Mouse (Mus musculus) granulocyte monocyte progenitor cell, adult 5-6 weeks (primary cell): ENCODE results near the gene Dhx29. TPM values are rescaled to one million over a fixed set of nuclear protein-coding genes. Genes with fewer than 3 reads are reported as not detected.

Source experiments
- ATAC-seq: replicated peaks from 2 replicates; pipeline ENCODE4 v1.8.0; 2016; ENCODE audit warnings: mild to moderate bottlenecking, moderate TSS enrichment, inconsistent platforms; ENCODE audit not compliant: poor library complexity, severe bottlenecking
- total RNA-seq, 2 experiments: library from RNA; stranded (forward) in 1 of 2; stranded (reverse) in 1 of 2; fragments of 200-712, 200-1000 nt in 1 of 2; fragments of >200 nt in 1 of 2; fragmentation: Nextera tagmentation in 1 of 2; gene quantifications; 2 replicates each; pipeline ENCODE4 v1.2.3; 2014 to 2017

Gene Dhx29
- total RNA-seq, 2 experiments from 2014 or later = 16.9 to 29.3 TPM

GRCm38 (mm10) chr13:112985605-112986450, 58.6 kb downstream of the Dhx29 start:
- no peak for ATAC-seq

DNA sequence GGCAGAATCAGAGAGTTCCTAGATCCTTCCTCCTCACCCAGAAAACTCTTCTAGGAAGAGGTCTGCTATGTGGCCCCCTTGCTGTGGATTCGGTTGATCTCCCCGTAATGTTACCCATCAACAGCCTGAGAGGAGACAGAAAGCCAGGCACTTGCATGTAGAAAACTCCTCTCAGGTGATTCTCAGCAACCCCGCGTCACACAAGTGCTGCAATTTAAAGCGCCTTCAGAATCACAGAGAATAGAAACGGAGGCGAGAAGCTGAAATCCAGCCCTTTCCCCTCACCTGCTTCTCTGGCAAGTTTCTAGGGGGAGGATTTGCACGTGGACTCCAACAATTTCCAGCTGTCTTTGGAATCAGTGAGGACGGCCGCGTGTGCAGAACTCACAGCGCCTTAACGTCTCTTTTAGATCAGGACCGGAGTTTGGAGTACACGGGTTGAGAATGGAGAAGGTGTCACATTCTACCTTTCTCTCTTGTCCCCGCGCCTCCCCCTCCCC, 59.2 kb downstream of the Dhx29 start:
- ATAC-seq = no peak

DNA sequence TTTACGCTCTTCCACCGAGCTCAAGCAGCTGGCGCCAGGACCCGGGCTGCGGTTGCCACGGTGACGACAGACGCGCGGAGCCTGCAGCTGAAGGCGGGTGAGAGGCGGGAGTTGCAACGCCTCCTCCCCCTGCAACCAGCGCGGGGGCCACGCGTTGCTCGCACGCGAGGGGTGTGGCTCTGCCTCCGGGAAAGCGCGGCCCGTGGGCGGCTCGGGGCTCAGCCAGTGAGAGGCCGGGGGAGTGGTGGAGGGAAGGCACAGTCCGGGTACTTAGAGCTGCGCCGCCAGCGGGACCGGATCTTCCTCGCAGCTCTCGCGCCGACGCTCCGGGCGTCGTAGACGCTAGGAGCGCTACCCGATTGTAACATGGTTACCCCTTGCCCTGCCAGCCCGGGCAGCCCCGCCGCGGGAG, 60.3 kb downstream of the Dhx29 start, which contains the start of gene Ccno:
Gene Ccno, plus strand, starts transcription at position 271 of the 412 bp plus-strand sequence.
- ATAC-seq = peak; percentile 82

DNA sequence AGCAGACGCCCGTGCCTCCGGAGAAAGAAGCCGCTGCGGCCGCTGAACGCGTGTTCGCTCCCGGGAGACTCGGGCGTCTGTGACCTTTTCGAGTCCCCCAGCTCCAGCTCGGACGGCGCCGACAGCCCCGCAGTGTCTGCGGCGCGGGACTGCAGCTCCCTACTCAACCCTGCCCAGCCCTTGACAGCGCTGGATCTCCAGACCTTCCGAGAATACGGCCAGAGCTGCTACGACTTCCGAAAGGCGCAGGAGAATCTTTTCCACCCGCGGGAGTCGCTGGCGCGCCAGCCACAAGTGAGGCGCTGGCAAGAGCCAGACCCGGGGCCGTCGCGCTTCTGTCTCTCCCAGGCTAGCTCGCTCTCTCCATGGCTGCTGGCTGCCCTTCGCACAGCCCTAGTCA, 60.7 kb downstream of the Dhx29 start:
- ATAC-seq = peak; percentile 4; the same call in 1 of the 2 replicates

DNA sequence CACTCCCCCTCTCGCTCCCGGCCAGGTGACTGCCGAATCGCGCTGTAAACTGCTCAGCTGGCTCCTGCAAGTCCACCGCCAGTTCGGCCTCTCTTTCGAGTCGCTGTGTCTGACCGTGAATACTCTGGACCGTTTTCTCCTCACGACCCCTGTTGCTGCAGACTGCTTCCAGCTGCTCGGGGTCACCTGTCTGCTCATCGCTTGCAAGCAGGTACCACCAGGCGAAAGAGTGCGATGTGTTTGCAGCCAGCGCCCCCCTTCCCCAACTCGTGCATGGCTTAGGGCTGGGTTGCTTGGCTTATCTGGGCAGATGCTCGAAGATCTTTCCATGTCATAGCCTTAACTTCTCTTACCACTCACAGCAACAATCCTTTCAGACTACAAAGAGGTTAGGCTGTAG, 61.6 kb downstream of the Dhx29 start:
- ATAC-seq = no peak

GRCm38 (mm10) chr13:112989541-112989940, 62.3 kb downstream of the Dhx29 start:
- no peak for ATAC-seq

- ATAC-seq = peak; percentile 61
Measured at GRCm38 (mm10) chr13:112990346-112990745, 63.1 kb downstream of the Dhx29 start.

GRCm38 (mm10) chr13:112993531-112994152, 66.4 kb downstream of the Dhx29 start, which contains the start of gene Mcidas:
Gene Mcidas (plus strand): TSS chr13:112993845.
- ATAC-seq = peak; percentile 4; the same call in 1 of the 2 replicates

- peak; percentile 32 for ATAC-seq
Measured at GRCm38 (mm10) chr13:112994191-112994590, 66.9 kb downstream of the Dhx29 start.

DNA sequence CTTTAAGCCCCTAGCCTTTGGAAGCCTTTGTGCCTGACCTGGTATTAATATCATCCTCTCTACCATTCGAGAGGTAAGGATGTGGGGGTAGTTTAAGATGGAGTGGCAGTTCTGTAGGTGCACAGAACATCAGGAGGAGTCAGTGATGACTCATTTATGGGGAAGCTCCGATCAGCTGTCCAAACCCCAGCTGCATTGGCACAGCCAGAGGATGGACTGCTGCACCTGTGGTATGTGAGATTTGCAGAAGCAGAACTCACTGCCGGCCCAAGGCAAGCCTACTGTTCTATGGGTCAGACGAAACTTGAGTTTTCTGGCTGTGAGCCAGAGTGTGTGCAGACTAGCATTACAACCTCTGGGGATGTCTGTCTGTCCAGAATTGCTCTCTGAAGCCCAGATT, 69.2 kb downstream of the Dhx29 start:
- peak; percentile 47 for ATAC-seq

GRCm38 (mm10) chr13:112997369-112997768, 70.1 kb downstream of the Dhx29 start:
- ATAC-seq = no peak

- peak; percentile 38 for ATAC-seq
Measured at GRCm38 (mm10) chr13:112998427-112999201, 71.4 kb downstream of the Dhx29 start.

DNA sequence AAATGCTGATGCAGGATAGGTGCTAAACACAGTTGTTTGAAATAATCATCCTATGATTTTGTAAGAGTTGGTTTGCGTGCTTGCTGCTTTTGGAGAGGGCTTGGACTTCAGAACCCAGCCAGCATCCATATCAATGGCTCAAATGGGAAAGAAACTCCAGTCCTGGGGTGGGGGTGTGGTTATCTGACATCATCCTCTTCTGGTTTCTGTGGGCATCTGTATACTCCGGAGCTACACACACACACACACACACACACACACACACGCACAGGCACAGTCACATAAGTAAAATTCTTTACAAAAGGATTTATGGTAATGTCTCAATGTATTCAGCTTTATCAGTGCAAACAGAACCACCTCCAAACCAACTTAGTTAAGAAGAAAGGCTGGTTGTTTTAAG, 72.8 kb downstream of the Dhx29 start:
- ATAC-seq = no peak

DNA sequence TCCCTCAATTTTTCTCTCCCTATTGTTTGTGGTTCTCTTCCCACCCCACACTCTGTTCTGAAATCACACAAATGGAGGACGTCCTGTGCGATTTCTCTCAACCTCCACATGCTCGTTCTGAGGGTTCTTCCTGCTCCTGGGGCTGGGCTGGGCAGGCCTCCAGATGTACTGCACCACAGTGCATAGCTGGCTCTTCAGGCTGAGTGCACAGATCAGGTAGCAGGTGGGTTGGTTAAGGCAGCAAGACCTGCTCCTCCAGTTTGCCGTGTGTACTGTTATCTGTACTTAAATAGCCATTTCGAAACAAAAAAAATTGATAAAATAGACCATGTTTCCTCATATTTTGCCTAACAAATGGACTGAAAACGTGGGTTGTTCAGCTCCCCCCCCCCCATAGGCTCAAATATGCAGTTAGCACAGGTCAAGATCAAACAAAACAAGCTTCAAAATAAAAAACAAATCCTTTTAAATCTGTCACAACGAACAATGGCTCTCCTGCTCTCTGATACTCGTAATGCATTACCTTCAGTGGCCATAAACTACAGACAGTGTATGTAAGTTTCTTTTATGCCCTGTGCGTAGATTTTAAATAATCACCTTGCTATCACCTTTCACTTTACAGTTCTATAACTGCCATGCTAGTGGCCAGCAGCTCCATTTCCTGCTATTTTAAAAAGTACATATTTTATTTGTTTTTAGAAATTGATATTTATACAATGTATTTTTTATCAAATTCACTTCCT, 73.5 kb downstream of the Dhx29 start:
- no peak for ATAC-seq

- ATAC-seq = no peak
Measured at GRCm38 (mm10) chr13:113012683-113013082, 85.4 kb downstream of the Dhx29 start.

GRCm38 (mm10) chr13:113013174-113013953, 86.1 kb downstream of the Dhx29 start:
- peak; percentile 69 for ATAC-seq
